Mouse (Mus musculus) left cerebral cortex, adult 11 months (tissue): Measurements from ENCODE around the gene Aven.
"Not testable (repeated sequence)": the region's sequence is repeated elsewhere in the genome, so short reads cannot be mapped to it uniquely, and the experiment has no call there.

Experiments used
- DNase-seq: peaks from one replicate; pipeline ENCODE4 v3.0.0; 2022; ENCODE audit warnings: low spot score

Aven gene

GRCm38 (mm10) chr2:112492856-112493538, at the start of gene Aven:
TSS of gene Aven (plus strand) at chr2:112492964.
- DNase-seq, result peak; percentile 73

GRCm38 (mm10) chr2:112443491-112443890, 49.3 kb upstream of the Aven start:
- DNase-seq, result no peak

- DNase-seq, result no peak
Observed at GRCm38 (mm10) chr2:112445511-112445910, 47.3 kb upstream of the Aven start.

GRCm38 (mm10) chr2:112448046-112448445, 44.7 kb upstream of the Aven start:
- DNase-seq, result not testable (repeated sequence)

- DNase-seq, result no peak
Observed at GRCm38 (mm10) chr2:112448510-112449059, 44.2 kb upstream of the Aven start.

GRCm38 (mm10) chr2:112449597-112450296, 43.0 kb upstream of the Aven start:
- no peak for DNase-seq

GRCm38 (mm10) chr2:112452513-112452912, 40.3 kb upstream of the Aven start:
- DNase-seq, result not testable (repeated sequence)

- DNase-seq, result no peak
Observed at GRCm38 (mm10) chr2:112454125-112454861, 38.5 kb upstream of the Aven start.

- DNase-seq, result peak; percentile 89
Observed at GRCm38 (mm10) chr2:112454862-112455564, 37.8 kb upstream of the Aven start, which contains the start of gene Emc7. TSS of gene Emc7 (plus strand) at chr2:112454997.

GRCm38 (mm10) chr2:112460557-112460956, 32.2 kb upstream of the Aven start:
- no peak for DNase-seq

GRCm38 (mm10) chr2:112469542-112469941, 23.2 kb upstream of the Aven start:
- DNase-seq, result no peak

- DNase-seq, result no peak
Observed at GRCm38 (mm10) chr2:112470961-112471381, 21.8 kb upstream of the Aven start.

GRCm38 (mm10) chr2:112472076-112472475, 20.7 kb upstream of the Aven start:
- DNase-seq, result no peak

GRCm38 (mm10) chr2:112474997-112475724, 17.6 kb upstream of the Aven start:
- peak; percentile 36 for DNase-seq

- DNase-seq, result no peak
Observed at GRCm38 (mm10) chr2:112476554-112476953, 16.2 kb upstream of the Aven start.

- DNase-seq, result no peak
Observed at GRCm38 (mm10) chr2:112480669-112481068, 12.1 kb upstream of the Aven start, which contains the start of gene Chrm5. TSS of gene Chrm5 (minus strand) at chr2:112480769.

GRCm38 (mm10) chr2:112481564-112481963, 11.2 kb upstream of the Aven start:
- no peak for DNase-seq

GRCm38 (mm10) chr2:112482533-112483333, 10.0 kb upstream of the Aven start:
- DNase-seq, result no peak

GRCm38 (mm10) chr2:112483334-112483651, 9.5 kb upstream of the Aven start:
- DNase-seq, result no peak

- DNase-seq, result no peak
Observed at GRCm38 (mm10) chr2:112484886-112485285, 7.9 kb upstream of the Aven start.
